Mouse (Mus musculus): ENCODE results near the gene Brms1l.
"Not testable (repeated sequence)": the region's sequence is repeated elsewhere in the genome, so short reads cannot be mapped to it uniquely, and the experiment has no call there.

The Brms1l gene

DNA sequence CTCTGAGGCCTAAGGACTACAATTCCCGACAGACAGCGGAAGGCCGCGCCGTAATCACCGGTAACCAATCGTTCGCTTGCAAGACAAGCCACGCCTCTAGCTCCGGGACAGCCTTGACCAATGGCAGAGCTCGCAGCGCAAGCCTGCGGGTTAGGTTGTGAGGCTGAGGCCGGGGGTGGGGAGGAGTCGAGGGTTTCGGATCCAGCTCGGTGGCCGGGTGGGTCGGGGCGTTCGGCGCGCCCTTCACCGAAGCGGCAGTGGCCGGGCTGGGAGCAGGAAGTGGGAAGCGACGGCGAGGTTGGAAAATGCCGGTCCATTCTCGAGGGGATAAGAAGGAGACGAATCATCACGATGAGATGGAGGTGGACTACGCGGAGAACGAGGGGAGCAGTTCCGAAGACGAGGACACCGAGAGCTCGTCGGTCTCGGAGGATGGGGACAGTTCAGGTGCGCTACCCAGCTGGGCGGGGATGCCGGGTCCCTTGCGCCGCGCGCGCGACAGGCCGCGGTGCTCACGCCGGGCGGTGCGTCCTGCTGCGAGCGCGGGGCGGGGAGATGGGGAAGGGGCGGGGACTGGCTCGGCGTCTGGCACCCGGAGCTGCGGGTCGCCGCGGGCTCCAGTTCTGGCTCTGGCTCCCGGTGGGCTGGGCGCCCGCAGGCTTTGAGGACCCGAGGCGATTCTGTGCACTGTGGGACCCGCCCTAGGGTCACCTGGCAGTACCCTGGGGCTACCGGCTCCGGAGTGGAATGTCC, at the start of gene Brms1l:
Gene Brms1l, plus strand, starts transcription at position 126 of the 753 bp plus-strand sequence.
- peak; percentile 98 for DNase-seq (ENCODE audit: inconsistent age in 2 of 2, low spot score in 1 of 2)

DNA sequence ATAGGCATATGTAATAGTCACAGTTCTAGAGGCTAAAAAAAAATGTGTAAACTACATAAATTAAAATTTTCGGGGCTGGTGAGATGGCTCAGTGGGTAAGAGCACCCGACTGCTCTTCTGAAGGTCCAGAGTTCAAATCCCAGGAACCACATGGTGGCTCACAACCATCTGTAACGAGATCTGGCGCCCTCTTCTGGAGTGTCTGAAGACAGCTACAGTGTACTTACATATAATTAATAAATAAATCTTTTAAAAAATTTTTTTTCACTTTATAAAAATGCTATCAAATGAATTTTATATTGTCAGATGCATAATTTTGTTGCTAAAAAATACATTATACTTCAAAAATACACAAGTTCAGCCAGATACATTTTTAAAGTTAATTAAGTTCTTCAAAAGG, 41.6 kb upstream of the Brms1l start:
- DNase-seq (ENCODE audit: inconsistent age in 2 of 2, low spot score in 1 of 2): not testable (repeated sequence)

DNA sequence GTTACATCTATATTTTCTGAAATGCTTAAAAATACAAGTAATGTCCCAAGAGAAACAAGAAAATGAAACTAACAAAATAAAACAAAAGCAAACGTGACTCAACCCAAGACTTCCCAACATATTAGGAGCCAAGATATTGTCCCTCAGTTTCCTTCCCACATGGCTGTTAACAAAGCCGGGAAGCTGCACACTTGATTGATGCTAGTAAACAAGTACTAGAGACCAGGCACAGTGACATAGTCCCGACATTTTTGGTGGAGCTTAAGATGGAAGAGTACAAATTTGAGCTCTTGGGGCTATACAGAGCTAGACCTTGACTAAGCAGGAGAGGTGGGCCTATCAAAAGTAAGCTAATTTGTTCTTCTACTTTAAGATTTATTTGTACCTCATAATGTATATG, 39.0 kb upstream of the Brms1l start:
- DNase-seq (ENCODE audit: inconsistent age in 2 of 2, low spot score in 1 of 2): no peak

DNA sequence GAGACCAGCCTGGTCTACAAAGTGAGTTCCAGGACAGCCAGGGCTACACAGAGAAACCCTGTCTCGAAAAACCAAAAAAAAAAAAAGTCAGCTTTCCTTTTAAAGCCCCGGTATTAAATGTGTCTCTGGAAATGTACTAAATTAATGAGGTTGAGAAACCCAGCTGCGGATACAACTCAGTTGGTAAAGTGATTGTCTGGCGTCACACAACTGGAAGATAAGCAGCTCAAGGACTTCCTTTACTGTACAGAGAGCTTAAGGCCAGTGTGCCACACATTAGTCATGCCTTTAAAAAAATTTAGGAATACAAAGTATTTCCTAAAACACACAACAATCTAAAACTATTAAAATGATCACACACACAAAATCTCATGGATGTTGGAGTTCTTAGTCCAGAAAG, 37.4 kb upstream of the Brms1l start:
- DNase-seq (ENCODE audit: inconsistent age in 2 of 2, low spot score in 1 of 2): peak in 1 of 2 experiments; percentile 68

DNA sequence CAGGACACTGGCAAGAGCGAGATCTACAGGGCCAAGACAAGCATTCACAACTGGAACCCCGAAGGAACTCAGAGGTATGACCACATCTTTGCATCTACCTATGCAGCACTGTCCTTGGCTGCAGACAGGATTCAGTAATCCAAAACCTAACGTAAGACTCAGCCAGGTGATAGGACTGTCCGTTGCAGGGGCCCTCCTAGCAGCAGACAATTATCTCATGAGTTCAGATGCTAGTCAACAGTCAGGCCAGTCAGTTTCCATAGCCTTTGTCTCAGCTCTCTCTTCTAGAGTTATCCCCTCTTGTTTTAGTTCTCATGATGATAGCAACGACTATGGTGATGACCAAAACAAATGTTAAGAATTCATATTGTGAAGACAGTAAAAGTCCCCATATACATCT, 36.0 kb upstream of the Brms1l start:
- no peak for DNase-seq (ENCODE audit: inconsistent age in 2 of 2, low spot score in 1 of 2)

DNA sequence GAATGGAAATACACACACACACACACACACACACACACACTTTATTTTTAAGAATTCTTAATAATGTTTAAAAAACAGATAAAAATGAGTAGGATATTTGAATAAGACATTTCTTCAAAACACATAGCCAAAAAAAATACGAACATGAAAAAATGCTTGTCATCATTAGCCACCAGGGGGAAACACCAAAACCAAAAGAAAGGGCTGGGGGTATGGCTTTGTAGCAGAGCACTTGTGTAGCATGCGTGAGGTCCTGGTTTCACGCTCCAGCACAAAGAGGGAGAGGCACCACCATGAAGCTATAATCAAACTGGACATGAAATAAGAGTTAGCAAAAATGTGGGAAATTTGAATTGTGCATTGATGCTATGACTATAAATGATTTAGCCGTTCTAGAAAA, 35.0 kb upstream of the Brms1l start:
- no peak for DNase-seq (ENCODE audit: inconsistent age in 2 of 2, low spot score in 1 of 2)

DNA sequence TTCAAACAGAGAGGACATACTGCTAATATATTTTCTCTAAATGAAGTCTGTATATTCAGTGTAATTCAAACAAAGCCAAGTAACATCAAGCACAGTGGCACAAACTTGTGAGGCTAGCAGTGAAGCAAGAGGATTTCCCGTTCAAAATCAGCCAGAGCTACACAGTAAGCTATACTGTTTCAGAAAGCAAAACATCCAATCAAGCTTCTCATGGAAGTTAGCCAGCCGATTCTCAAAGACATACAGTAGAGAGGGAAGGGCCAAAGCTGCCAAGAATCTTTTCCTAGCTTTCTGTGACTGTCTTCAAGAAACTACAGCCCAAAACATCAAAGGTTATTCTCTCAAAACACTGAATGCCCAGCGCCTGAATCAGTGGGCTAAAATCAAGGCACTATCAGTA, 31.1 kb upstream of the Brms1l start:
- peak in 1 of 2 experiments; percentile 62 for DNase-seq (ENCODE audit: inconsistent age in 2 of 2, low spot score in 1 of 2)

DNA sequence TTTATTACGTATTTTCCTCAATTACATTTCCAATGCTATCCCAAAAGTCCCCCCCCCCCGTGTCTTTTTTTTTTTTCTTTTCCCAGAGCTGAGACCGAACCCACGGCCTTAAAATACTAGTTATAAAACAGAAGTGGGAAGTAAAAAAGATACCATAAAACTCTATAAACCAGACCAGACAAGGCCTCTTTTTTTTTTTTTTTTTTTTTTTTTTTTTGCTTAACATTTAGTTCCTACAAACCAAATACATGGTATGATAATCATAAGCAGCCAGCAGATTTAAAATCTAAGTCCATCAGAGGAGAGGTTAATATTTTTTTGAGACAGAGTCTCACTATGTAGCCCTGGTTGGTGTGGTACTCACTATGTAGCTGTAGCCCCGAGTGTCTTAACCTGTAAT, 19.6 kb upstream of the Brms1l start:
- no peak for DNase-seq (ENCODE audit: inconsistent age in 2 of 2, low spot score in 1 of 2)

DNA sequence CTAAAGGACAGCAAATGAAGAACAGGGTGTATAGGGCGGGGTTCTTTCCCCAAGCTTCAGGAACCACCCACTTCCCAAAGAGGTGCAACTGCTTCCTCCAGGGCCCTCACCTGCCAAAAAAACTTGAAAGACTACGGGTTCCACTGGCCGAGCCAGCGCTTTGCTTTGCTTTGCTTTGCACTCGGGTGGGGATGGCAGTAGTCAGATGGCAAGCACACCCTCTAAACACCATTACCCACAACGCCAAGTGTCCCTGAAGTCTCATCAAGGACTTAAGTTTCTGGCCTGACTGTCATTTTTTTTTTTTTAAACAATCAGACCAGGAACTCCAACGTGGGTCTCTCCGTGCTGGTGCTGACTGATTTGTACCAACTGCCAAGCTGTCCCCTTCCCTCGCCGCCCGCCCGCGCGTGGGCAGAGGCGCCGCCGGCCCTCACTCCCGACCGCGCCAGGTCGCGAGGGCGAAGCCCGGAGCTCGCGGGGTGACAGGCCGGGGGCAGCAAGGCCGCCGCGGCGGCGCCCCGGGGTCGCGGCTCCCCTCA, 15.9 kb upstream of the Brms1l start:
- peak; percentile 56 to 88 for DNase-seq (ENCODE audit: inconsistent age in 2 of 2, low spot score in 1 of 2)

DNA sequence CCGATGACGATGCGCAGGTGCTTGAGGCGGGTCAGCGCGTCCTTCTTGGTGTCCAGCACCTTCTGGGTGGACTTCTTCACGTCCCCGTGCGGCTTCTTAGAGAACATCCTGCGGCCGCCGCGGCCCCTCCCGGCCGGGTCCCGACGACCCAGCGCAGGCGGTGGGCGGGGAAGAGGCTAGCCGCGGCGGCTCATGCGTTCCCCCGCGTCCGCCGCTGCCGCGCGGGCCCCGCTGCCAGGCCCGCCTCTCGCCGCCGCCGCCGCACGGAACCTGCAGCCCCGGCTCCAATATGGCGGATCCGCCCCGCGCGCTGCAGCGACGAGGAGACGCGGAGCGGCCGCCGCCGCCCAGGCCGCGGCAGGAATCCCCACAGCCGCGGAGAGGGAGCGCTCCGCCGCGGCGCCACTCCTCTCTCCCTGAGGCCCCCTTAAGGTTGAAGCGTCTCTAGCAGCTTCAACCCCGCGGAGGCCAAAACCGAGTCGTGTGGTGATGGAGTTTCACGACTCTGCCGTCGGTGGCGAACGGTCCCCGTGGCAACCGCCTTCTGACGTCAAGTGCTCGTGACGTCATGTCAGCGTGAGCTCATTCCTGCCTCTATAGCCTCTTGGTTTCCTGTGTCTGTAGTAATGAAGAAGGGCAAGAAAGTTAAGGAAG, 15.3 kb upstream of the Brms1l start, which contains the start of gene Ralgapa1:
Gene Ralgapa1, minus strand, starts transcription at position 507 of the 654 bp plus-strand sequence.
- DNase-seq (ENCODE audit: inconsistent age in 2 of 2, low spot score in 1 of 2): peak; percentile 88 to 96

DNA sequence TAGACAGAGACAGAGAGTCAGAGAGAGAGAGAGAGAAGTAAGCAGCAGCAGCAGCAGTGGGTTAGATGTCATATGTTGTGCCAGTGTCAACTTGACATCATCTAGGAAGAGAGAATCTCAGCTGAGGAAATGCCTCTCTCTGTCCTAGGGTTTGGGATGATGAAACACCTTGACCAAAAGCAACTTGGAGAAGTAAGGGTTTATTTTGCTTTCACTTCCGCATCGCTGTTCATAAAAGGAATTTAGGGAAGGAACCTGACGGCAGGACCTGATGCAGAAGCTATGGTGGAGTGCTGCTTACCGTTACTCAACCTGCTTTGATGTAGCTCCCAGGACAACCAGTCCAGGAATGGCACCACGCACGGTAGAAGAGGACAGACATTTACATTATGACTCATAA, 12.1 kb upstream of the Brms1l start:
- DNase-seq (ENCODE audit: inconsistent age in 2 of 2, low spot score in 1 of 2): no peak

DNA sequence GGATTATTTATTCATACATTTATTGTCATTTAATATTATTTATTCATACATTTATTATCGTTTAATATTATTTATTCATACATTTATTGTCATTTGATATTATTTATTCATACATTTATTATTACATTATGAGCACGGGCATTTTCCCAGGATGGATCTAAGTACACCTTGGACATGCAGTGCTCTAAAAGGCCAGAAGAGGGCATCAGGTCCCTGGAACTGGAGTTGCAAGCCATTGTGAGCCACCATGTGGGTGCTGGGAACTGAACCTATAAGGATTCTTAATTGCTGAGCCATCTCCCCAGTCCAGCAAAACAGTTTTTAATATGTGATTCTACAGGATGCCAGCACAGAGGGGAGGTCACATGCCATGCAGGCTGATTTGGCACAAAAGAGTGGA, 10.6 kb upstream of the Brms1l start:
- no peak for DNase-seq (ENCODE audit: inconsistent age in 2 of 2, low spot score in 1 of 2)

DNA sequence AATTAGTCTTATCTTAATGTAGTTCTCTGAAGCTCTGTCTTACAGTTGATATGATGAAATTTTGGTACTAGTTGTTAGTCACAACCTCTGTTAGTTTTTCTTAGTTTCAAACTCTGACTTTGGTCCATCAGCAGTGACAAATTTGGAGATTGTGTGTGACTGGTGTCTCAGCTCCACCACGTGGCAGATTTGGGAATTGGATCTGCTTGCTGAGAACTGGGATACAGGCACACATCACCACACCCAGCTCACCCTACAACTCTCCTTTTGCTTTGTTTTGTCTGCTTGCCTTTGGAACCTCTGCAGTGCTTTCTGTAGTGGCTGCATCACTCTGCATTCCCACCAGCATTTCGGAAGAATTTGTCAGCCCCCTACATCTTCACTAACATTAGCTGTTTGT, 5.0 kb upstream of the Brms1l start:
- peak; percentile 72 to 93 for DNase-seq (ENCODE audit: inconsistent age in 2 of 2, low spot score in 1 of 2)

DNA sequence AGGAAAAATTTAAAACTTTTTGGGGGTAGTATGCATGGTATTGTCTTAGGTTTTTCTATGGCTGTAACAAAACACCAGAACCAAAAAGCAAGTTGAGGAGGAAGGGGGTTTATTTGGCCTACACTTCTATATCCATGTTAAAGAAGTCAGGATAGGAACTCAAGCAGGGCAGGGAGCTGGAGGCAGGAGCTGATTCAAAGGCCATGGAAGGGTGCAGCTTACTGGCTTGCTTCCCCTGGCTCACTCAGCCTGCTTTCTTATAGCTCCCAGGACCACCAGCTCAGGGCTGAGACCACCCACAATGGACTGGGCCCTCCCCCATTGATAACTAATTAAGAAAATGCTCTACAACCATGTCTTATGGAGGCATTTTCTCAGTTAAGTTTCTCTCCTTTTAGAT, 3.2 kb upstream of the Brms1l start:
- no peak for DNase-seq (ENCODE audit: inconsistent age in 2 of 2, low spot score in 1 of 2)

DNA sequence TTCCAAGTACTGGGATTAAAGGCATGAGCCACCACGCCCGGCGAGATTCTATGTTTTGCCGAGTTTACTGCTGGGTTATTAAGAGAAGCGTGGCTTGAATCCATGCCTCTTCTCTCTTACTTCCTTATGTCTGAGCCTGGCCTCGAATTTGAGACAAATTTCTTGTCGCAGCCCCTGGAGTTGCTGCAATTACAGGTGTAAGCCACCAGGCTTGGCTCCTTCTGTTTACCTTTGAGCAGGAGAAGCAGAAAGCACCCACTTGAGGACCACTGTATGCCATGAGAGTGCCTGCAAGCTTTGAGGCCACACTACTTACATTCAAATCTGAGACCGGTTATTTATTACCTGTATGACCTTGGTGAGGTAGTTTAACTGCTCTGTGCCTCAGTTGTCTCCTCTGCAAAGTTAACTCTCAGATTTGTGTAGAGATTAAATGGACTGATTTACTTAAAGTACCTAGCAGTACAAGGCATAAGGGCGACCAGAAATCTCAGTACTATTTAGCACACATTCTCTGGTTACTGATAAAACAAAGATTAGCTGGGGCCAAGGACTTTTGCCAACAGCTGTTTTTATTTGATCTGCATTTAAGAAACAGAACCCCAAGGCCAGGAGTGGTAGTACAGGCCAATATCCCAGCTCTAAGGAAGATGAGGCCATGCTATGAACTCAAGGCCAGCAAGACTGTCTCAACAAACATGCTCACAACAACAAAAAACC, 2.1 kb upstream of the Brms1l start:
- peak; percentile 37 to 77 for DNase-seq (ENCODE audit: inconsistent age in 2 of 2, low spot score in 1 of 2)

DNA sequence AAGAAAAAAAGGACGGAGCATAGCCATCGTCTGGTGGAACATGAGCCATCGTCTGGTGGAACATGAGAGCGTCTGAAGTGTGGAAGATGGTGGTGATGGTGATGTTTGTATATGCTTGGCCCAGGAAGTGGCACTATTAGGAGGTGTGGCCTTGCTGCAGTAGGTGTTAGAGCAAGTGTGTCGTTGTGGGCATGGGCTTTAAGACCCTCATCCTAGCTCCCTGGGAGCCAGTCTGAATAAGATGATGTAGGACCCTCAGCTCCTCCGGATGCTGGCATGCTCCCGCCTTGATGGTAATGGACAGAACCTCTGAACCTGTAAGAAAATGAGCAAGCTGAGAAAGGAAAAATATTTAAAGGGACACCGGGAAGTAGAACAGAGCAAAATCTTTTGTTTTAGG, 1.2 kb upstream of the Brms1l start:
- peak; percentile 18 to 52 for DNase-seq (ENCODE audit: inconsistent age in 2 of 2, low spot score in 1 of 2)

DNA sequence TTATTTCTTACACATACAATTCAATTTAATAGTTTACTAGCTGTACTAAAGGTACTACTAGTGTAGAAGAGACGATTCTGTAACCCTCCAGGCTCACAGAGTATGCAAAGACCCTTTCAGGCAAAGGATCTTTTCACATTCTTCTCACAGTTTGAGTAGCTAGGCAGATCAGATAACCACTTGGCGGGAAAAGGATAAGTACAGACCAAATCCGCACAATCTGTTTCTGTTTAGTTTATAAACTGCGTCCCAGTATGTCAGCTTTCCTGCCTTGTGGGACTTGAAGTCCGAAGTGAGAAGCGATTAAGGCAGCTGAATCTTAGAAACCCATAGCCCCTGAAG, 296 bp upstream of the Brms1l start:
- DNase-seq (ENCODE audit: inconsistent age in 2 of 2, low spot score in 1 of 2): no peak

DNA sequence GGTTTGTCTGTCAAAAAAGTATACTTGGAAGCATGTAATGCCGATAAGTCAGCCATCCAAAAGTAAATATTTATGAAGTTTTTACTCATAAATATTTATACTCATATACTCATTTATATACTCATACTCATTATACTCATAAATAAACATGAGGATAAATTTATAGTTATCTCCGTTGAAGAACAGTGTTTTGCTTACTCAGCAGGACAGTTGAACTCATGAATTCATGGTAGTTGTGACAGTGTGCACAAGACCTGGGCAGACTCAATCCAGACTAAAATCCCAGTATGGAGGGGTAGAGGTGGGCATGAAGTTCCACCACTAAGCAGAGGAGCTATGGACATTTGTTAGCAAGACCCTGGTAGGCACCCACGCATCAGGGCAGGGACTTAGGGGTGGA, 1.4 kb downstream of the Brms1l start:
- DNase-seq (ENCODE audit: inconsistent age in 2 of 2, low spot score in 1 of 2): peak in 1 of 2 experiments; percentile 35

DNA sequence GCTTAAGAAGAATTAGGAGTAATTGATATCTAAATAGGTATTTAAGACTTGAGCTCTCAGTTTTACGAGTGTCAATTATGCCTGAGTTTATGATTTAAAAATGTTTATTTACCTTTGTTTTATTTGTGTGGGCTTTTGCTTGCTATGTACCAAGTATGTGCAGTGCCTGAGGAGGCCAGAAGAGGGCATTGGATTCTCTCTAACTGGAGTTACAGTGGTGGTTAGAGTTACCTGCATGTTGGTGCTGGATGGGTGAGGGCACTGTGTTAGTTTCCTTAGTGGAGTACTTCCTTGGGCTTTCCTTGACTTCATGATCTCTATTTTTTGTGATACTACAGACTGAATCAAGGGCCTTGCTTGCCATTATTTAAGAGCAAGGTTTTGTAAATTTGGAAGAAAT, 10.6 kb downstream of the Brms1l start:
- peak in 1 of 2 experiments; percentile 51 for DNase-seq (ENCODE audit: inconsistent age in 2 of 2, low spot score in 1 of 2)

DNA sequence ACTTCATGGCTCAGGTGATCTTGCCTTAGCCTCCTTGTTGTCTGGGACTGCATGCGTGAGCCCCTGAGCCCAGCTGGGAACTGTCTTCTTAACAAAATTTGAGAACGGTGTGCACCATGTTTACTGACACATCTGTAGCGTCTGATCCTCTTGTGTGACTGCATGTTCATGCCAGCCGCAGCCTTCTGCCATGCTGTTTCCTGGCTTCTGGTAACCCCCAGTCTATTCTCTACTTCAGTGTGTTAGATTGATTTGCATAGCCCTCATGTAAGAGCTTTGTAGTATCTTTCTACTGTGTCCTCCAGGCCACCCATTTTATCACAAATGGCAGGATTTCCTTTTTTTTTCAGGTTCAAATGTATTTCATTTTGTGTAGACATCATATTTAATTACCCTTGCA, 11.7 kb downstream of the Brms1l start:
- DNase-seq (ENCODE audit: inconsistent age in 2 of 2, low spot score in 1 of 2): no peak

DNA sequence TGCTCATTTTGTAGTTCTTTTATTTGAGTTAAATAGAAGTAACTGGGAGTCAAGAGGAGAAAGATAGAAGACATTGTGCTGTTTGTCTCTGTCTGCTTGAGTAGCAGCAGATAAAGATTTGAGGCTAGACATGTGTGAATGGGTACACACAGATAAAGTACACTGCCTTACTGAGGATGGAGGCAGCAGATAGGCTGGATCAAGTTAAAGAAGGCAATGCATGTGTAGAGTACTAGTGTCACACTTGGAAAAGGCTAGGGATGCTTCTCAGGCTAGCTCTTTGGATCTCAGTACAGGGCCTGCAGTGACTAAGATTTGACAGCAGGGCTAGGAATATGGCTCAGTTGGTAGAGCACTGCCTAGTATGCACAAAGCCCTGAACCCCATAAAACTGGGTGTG, 14.5 kb downstream of the Brms1l start:
- DNase-seq (ENCODE audit: inconsistent age in 2 of 2, low spot score in 1 of 2): no peak

Data from adrenal gland, adult (tissue).